Mouse (Mus musculus) 3T3-L1 (cell line): Measurements from ENCODE around the gene Mdm2.

ENCODE experiments used
- DNase-seq: peaks from one replicate; pipeline ENCODE4 v3.0.0-alpha.2; 2015; ENCODE audit warnings: low read depth, low spot score

Mdm2 gene

GRCm38 (mm10) chr10:117683734-117684037 is 26.9 kb downstream of the Mdm2 start:
- DNase-seq = peak; percentile 93

- peak; percentile 93 for DNase-seq
Measured at GRCm38 (mm10) chr10:117682858-117683733, 27.5 kb downstream of the Mdm2 start.

DNA sequence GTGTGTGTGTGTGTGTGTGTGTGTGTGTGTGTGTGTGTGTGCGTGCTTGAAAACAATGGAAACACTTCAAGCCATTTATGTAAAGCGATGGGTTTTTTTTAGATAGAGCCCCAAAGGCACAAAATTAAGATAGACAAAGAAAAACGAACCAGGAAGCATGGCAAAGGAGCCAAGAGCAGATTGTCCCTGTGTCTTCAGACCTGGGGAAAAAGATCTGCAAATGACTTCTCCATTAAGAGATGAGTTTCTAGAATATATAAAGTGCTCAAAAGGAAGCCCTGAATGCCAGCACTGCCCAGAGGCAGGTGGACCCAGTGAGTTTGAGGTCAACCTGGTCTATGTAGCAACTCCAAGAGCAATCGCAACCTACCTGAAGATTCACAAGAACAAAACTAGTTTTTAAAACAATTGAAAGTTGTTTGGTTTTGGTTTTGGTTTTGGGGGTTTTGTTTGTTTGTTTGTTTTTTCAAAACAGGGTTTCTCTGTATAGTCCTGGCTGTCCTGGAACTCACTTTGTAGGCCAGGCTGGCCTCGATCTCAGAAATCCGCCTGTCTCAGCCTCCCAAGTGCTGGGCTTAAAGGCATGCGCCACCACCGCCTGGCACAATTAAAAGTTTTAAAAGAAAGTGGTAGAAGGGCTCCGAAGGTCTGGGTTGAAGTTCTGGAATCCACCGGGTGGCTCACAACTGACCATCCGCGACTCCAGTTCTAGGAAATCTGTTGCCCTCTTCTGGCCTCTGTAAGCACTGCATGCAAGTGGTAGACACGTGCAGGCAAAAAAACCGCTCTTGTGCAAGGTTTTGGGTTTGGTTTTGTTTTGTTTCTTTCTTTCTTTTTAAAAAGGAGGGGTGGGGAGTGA is 28.3 kb downstream of the Mdm2 start:
- DNase-seq = peak; percentile 93

DNA sequence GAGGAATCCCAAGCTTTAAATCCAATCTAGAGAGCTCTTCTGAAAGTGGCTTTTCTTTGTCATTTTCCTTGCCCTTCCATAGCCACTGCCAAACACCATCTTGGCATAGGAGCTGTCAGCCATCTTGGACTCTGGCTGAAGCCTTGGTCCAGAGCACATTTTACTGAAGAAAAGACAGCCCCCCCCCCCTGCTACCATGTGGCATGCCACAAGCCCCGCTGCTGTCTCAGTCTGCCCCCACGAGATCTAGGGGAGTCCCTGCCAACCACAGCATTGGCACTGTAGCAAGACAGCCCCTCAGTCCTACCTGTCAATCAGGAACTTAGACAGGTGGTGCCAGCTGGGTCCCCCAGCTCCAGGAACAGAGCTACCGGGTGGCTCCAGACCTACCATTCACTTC is 29.0 kb downstream of the Mdm2 start:
- DNase-seq = peak; percentile 92

GRCm38 (mm10) chr10:117680868-117681513 is 29.6 kb downstream of the Mdm2 start:
- peak; percentile 93 for DNase-seq

DNA sequence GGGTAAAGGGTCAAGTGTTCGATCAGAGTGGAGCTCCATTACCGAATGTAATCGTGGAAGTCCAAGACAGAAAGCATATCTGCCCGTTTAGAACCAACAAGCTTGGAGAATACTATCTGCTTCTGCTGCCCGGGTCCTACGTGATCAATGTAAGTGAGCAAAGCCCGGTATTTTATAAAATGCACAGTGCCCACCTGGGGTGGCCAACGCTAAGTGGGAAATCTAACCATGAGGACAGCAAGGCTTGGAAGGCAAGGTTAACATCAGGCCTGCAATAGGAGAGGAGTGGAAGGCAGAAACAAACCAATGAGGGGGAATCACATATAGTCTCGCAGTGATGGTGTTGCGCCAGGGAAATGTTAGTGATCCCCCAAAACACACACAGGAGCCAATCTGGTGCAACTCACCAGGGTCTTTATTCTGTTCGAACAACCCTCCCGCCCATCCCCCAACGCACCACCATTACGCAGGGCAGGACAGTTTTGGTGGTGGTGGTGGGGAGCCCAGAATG is 30.5 kb downstream of the Mdm2 start:
- peak; percentile 91 for DNase-seq

GRCm38 (mm10) chr10:117679029-117679686 is 31.4 kb downstream of the Mdm2 start:
- no peak for DNase-seq

DNA sequence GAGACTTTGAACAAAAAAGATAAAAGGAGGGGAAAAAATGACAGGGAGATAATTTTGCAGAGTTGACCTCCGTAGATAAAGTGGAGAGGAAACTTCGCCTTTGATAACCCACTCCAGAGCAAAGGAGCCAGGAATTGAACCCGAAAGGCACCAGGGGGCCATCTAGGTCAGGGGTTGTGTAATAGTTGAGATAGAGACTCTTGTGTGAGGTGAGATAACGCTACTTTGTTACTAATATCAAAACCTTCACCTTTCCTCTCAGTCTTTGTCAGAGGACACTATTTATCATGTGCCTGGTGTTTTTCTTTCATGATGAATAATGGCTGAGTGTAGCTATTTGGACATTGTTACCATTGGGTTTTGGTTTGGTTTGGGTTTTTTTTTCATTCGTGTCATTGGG is 32.2 kb downstream of the Mdm2 start:
- DNase-seq = no peak

- DNase-seq = no peak
Measured at GRCm38 (mm10) chr10:117677494-117678236, 32.9 kb downstream of the Mdm2 start.

DNA sequence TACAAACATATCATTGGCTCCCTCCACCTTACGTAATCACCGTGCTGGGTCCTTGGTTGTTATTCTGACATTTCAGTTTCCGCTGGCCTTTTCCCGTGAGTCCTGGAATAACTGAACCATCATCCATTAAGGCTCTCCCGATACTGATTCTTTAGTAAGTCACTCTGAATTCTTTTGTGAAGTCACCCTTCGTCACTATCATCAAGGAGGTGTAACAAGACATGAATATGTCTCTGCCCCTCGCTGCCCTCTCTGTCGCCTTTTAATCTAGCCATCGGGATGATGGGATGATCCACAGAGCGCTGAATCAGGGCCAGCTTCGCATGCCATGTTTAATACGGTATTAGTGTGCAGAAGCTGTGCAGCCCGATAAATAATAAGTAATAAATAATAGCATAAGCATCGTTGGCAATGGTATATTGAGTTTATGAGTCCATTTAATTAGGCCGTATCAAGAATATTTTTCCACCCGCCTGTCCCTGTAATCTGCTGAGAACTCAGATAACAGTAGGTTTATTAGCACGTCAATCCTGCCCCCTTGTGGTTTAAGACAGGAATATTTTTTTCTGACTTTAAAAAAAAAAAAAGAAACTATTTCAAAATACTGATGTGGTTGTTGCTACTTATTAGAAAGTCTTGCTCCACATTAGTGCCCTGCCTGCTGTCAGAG is 33.8 kb downstream of the Mdm2 start:
- no peak for DNase-seq

- DNase-seq = no peak
Measured at GRCm38 (mm10) chr10:117676036-117676643, 34.4 kb downstream of the Mdm2 start.

DNA sequence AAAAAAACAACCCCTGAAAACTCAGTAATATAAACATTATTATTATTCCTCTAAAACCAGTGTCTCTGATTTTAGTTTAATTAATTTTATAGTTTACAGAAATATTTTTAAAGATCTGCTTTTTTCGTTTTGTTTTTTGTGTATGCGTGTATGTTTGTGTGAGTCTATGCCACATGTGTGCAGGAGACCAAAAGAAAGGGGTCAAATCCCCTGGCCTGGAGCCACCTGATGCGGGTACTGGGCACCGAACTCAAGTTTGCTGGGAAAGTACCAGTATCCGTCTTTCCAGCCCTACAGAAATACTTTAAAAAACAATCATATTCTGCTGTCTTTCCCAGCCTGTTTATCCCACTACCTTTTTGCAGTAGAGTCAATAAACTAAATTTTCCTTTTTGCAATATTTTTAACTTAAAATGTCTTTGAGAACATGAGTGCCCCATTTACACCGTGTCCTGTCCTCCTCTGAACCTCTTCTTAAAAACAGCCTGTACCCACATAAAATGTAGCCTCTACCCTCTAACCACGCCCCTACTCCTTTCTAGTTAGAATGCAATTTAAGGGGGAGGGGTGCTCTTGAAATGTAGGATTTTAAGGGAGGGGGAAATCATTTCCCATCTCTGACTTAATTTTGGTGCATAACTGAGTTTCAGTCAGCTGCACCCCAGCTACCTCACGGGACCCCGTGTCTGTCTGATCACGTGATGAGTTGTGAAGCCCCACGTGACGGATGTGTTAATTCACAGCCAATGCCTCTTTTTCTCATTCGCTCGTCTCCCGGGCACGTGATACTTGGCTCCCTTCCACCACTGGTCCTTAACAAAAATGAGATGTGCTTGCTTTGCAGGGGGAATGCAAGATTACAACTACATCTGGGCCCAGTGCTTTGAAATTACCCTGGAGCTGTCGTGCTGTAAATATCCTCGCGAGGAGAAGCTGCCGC is 35.2 kb downstream of the Mdm2 start:
- no peak for DNase-seq

GRCm38 (mm10) chr10:117674359-117675019 is 36.1 kb downstream of the Mdm2 start:
- DNase-seq = peak; percentile 91

- no peak for DNase-seq
Measured at GRCm38 (mm10) chr10:117673913-117674312, 36.6 kb downstream of the Mdm2 start.

DNA sequence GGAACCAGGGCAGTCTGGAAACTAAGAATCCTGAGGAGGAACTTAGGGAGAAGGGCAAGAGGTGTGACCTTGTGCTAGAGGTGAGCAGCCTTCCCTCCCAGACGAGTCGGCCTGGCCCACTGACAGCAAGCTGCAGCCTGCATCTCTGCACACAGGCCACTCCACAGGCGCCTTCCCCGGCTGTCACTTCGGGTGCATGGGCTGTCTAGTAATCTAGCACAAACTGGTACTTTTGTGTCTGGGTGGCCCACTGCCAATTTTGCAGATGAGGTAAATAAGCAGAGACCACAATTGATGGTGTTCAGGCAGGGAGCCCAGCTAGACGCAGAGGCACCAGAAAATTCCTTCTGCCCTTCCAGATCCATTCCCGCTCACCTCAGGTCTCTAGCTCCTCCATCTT is 37.9 kb downstream of the Mdm2 start:
- DNase-seq = no peak

DNA sequence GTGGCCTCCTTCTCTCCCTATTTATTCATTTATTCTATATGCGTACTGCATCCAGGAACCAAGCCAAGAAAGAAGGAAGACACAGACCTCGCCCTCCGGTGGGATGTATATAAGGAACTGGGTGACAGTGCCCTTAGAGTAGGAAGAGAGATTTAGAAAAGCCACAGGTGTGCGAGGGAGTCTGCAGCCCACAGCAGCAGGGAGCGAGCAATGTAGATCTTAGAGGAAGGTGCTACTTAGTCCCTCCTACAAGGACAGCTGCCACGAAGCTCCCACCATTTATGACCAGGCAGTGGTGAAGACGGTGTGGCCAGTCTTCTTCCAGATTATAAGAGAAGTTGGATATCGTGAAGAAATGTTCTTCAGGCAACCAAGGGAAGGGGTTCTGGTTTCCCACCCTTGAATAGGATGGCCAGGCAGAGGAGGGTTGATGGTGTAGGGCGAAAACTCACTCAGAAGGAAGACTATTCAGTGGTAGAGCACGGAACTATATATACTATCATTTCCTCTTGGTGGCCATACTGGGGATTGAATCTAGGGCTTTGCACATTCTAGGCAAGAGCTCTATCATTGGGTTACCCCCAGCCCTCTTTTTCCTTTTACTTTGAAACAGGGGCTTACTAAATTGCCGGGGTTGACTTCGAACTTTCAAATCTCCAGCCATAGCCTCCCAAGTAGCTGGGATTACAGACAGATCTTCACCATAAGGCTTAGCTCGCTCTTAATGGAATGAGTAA is 38.5 kb downstream of the Mdm2 start:
- DNase-seq = peak; percentile 93

DNA sequence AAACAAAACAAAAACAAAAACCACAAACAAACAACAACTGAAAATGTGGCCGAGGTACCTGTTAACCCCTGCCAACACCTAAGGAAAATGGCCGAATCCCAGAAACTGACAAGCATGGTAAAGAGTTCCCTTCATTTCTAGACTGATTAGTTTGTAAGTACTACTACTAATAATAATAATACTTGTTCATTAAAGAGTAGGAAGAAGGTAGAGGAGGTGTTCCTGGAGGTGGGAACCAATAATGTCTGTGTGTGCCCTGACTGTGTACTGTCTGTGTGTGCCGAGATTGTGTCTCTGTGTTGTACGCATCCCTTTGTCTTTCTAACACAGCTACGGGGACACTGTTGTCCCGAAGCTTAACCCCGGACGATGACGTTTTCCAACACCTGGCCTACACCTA is 39.3 kb downstream of the Mdm2 start:
- DNase-seq = peak; percentile 91
